Mouse (Mus musculus) naive thymus-derived CD4-positive, alpha-beta T cell, adult 5 months (primary cell): ENCODE measurements around the gene Casc3. TPM values are rescaled to one million over a fixed set of nuclear protein-coding genes. Genes with fewer than 3 reads are reported as not detected.

ENCODE experiments used
- polyA plus RNA-seq: library from polyadenylated mRNA; unstranded; fragments of 100-300 nt; shearing (Covaris generic); gene quantifications from one replicate; pipeline ENCODE4 v1.2.1, GENCODE M21; 2017

Gene Casc3
- polyA plus RNA-seq, result 124 TPM

DNA sequence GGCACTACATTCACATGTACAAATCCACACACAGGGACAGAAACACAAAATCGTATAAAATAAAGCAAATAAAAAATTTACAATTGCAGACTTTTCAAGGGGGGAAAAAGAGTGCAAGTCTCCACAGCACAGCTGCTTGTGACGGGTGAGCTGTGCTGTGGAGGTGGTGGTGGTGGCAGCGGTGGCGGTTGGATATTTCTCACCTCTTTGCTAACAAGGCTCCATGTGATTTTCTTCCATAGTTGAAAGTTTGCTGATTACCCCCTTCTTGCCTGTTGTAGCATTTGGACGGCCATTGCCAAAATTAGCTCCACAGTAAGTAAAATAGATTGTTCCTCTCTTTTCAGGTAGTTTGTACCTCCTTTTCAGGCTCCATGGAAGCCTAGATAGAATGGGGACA, at the start of gene Casc3:
Casc3 (plus strand) TSS at position 301 of the 400 bp plus-strand sequence.

DNA sequence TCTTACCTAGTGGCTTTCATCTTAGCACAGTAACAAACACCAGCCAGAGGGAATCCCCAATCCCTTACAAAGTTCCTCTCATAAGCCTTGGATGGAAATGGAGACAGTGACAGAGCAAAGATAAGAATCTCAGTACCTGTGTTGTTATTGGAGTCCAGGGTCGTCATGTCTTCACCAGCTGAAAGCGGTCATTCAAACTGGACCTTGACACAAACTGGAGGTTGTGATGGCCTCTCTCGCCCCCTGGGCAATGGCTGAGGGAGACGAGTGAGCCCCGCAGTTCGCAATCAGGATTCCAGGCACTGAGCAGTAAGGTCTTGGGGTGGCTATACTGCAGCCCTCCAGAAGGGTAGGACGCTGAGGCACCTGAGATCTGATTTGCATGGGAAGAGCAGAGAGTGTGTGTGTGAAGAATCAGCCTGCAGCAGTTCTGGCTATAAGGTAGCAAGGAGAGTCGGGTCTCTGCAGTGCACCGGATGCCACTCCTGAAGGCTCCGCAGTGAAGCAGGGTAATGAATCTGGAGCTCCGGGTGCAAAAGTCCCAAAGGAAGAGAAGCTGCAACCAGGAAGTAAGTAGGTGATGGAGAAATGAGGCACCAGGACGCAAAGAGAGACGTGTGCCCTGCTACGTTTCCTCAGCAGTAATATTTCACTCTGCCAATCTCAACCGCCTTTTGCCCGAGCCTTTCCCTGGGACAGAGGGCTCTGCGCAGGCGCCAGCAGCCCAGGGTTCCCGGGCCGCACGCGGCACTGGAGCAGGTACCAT, 29.9 kb upstream of the Casc3 start, which contains the start of gene Nr1d1:
Nr1d1 (minus strand) TSS at position 752 of the 766 bp plus-strand sequence.

DNA sequence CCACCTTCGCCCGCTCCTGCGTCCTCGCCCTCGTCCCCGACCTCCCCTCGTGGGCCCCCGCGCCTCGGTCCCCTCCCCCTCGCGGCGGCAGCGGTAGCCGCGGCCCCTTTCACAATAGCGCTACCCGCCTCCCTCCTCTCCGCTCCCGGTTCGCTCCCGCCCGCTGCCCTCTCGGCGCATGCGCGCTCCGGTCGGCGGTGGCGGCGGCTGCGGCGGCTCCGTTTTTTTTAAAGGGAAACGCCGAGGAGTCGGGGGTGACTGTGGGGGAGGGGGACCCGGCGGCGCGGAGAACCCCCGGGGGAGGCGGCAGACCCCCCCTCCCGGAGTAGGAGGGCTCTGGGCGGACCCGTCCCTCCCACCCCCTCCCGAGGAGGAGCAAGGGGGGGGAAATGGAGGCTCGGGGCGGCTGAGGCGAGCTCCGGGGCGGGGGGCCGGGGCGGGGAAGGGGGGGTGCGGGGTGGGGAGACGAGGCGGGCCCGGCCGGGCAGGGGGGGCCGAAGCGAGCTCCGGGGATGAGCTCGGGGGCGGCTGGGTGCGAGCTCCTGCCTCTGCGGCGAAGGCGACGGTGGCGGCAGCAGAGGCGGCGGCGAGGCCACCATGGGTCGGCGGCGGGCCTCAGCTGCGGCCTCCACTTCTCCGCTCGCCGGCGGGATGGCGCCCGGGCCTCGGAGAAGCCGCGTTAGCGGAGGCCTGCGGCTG, 9.5 kb upstream of the Casc3 start, which contains the start of gene Msl1:
Msl1 (plus strand) TSS at position 502 of the 699 bp plus-strand sequence.

DNA sequence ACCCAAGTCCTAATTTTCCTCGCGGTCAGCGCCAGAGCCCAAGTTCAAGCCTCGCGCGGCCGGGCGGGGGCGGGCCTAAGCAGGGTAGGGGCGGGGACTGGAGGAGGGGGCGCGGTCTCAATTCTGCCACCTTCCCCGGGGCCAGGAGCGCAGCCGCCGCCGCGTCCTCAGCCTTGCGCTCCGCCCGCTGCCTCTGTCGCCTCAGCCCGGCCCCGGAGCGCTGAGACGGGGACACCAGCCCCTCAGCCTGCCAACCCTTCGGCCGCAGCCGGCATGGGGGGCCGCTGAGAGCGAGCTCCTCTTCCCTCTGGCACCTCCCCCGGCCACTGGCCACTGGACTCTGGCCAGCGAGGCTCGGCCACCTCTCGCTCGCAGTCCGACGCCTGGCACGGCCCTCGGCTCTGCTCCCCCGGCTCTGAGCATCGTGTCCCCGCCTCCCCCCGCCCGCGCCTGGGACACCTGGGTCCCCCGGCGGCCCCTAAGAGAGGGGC, 32.0 kb downstream of the Casc3 start, which contains the start of gene Rapgefl1:
Rapgefl1 (plus strand) TSS at position 135 of the 491 bp plus-strand sequence.

DNA sequence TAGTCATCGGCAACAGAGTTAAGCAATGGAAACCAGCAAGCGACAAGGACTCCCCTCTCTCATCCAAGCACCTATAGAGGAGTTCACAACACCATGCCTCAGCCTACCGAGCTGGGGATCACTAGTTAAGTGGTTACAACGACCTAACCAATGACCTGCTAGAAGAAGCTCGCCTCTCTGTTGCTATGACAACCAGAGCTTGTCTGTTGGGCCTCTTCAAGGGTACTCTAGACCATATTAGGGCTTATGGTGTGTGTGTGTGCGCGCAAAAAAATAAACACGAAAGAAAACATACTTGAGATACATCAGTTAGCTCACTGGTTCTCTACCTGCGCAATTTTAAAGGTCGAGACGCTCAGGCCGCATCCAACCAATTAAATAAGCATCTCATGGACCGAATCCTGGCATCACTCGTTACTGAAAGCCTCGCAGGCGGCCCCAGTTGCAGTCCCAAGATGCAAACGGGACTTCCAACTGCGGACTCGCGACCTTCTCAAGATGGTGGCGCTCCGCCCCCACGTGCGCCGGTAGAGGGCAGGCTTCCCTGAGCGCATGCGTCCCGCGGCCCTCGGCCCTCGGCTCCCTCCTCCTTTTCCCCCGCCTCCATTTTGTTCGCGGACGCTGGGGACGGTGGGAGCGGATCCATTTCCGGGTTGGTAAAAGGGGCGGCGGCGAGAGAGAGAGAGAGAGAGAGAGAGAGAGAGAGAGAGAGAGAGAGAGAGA, 58.5 kb downstream of the Casc3 start, which contains the start of gene Wipf2:
Wipf2 (plus strand) TSS at position 611 of the 723 bp plus-strand sequence.

Other genes with a start within 250 kb of the Casc3 start
- 44.0 TPM for gene Ormdl3, start 217.5 kb upstream of the Casc3 start, polyA plus RNA-seq
- not detected for gene Lrrc3c, start 206.6 kb upstream of the Casc3 start, polyA plus RNA-seq
- gene Gm12355, start 179.2 kb upstream of the Casc3 start, polyA plus RNA-seq, result 1.8 TPM
- gene Gsdma3, start 178.5 kb upstream of the Casc3 start, polyA plus RNA-seq, result not detected
- not detected for gene Gsdma2, start 158.1 kb upstream of the Casc3 start, polyA plus RNA-seq
- not detected for gene Gsdma, start 140.6 kb upstream of the Casc3 start, polyA plus RNA-seq
- 125 TPM for gene Psmd3, start 122.4 kb upstream of the Casc3 start, polyA plus RNA-seq
- not detected for gene Csf3, start 103.6 kb upstream of the Casc3 start, polyA plus RNA-seq
- gene Med24, start 75.5 kb upstream of the Casc3 start, polyA plus RNA-seq, result 45.6 TPM
- gene Thra, start 64.3 kb upstream of the Casc3 start, polyA plus RNA-seq, result 8.2 TPM
- gene Nr1d1, start 29.6 kb upstream of the Casc3 start, polyA plus RNA-seq, result 3.0 TPM
- 26.7 TPM for gene Msl1, start 9.4 kb upstream of the Casc3 start, polyA plus RNA-seq
- gene Rapgefl1, start 31.9 kb downstream of the Casc3 start, polyA plus RNA-seq, result not detected
- gene Wipf2, start 58.7 kb downstream of the Casc3 start, polyA plus RNA-seq, result 4.3 TPM
- gene Cdc6, start 102.9 kb downstream of the Casc3 start, polyA plus RNA-seq, result 0.52 TPM
- 35.0 TPM for gene Rara, start 122.9 kb downstream of the Casc3 start, polyA plus RNA-seq
- 0.42 TPM for gene Gjd3, start 178.1 kb downstream of the Casc3 start, polyA plus RNA-seq
- 4.5 TPM for gene Top2a, start 219.3 kb downstream of the Casc3 start, polyA plus RNA-seq
- gene Igfbp4, start 236.3 kb downstream of the Casc3 start, polyA plus RNA-seq, result 1,235 TPM